Mouse (Mus musculus) midbrain, embryonic 15.5 days (tissue): ENCODE data around the gene Hdac4. TPM values are rescaled to one million over a fixed set of nuclear protein-coding genes. Genes with fewer than 3 reads are reported as not detected.

Experiments
- ATAC-seq: fragments of 200-750 bp; cut with Nextera tagmentation; replicated peaks from 2 replicates; pipeline ENCODE4 v1.8.0; 2017; ENCODE audit warnings: moderate TSS enrichment
- H3K27ac ChIP-seq: fragments of 300-500 bp; sonication (generic); 2 replicates; pipeline ENCODE4 v1.5.1; 2015; ENCODE audit warnings: mild to moderate bottlenecking, inconsistent platforms
- H3K27me3 ChIP-seq: fragments of 300-500 bp; sonication (generic); replicated peaks from 2 replicates; pipeline ENCODE4 v1.6.1; 2015; ENCODE audit warnings: inconsistent platforms
- H3K36me3 ChIP-seq: fragments of 300-500 bp; sonication (generic); replicated peaks from 2 replicates; pipeline ENCODE4 v1.6.1; 2015; ENCODE audit warnings: inconsistent platforms
- H3K4me1 ChIP-seq: fragments of 300-500 bp; sonication (generic); 2 replicates; pipeline ENCODE4 v1.6.1; 2015; ENCODE audit warnings: inconsistent platforms
- H3K4me2 ChIP-seq: fragments of 300-500 bp; sonication (generic); 2 replicates; pipeline ENCODE4 v1.6.1; 2015; ENCODE audit warnings: inconsistent platforms, mild to moderate bottlenecking, moderate library complexity
- H3K4me3 ChIP-seq: fragments of 300-500 bp; sonication (generic); 2 replicates; pipeline ENCODE4 v1.5.1; 2015; ENCODE audit warnings: mild to moderate bottlenecking, inconsistent platforms
- H3K9ac ChIP-seq: fragments of 300-500 bp; sonication (generic); 2 replicates; pipeline ENCODE4 v1.6.1; 2015; ENCODE audit warnings: mild to moderate bottlenecking, inconsistent platforms
- H3K9me3 ChIP-seq: fragments of 300-500 bp; sonication (generic); 2 replicates; pipeline ENCODE4 v1.6.1; 2016; ENCODE audit warnings: inconsistent platforms
- WGBS: fragments of 180-500 bp; shearing (Covaris S2); methylation state at CpG from one replicate; pipeline ENCODE4 v1.1.7; 2015; ENCODE audit warnings: mixed read lengths; 5-methylcytosine and 5-hydroxymethylcytosine counted together
- polyA plus RNA-seq: library from polyadenylated mRNA; unstranded; fragments of >200 nt; fragmentation: Nextera tagmentation; extraction: Ambion mirVana; gene quantifications from 2 replicates; pipeline ENCODE4 v1.2.1, GENCODE M21; 2015

Hdac4 gene
- polyA plus RNA-seq, 1 experiment from 2014 or later = 27.9 TPM

- Histone ChIP-seq H3K27ac (no peak overlapping the region), H3K9me3 (no peaks in the 10 kb centered on the region), H3K27me3 (no peaks in the 10 kb centered on the region), H3K4me1 (peaks cover 3% of the 10 kb centered on the region; the same call in 1 of the 2 replicates), H3K4me3 (no peak overlapping the region), H3K36me3 (no peaks in the 10 kb centered on the region), H3K4me2 (no peak overlapping the region), H3K9ac (no peak overlapping the region)
- no peak for ATAC-seq
- WGBS = 82% methylated on average over 4 of the region's 4 CpGs
Observed at GRCm38 (mm10) chr1:92142793-92143192, 52.7 kb downstream of the Hdac4 start.

- no peaks in the 10 kb centered on the region for H3K36me3 ChIP-seq
- ATAC-seq = no peak
- H3K27me3 ChIP-seq = no peaks in the 10 kb centered on the region
- no peaks in the 10 kb centered on the region for H3K9me3 ChIP-seq
- 97% methylated on average over 4 of the region's 4 CpGs for WGBS
- H3K4me2 ChIP-seq = no peak overlapping the region
- no peak overlapping the region for H3K27ac ChIP-seq
- no peak overlapping the region for H3K4me3 ChIP-seq
- no peak overlapping the region for H3K9ac ChIP-seq
- peaks cover 3% of the 10 kb centered on the region; the same call in 1 of the 2 replicates for H3K4me1 ChIP-seq
Observed at GRCm38 (mm10) chr1:92139001-92139400, 56.5 kb downstream of the Hdac4 start.

- ATAC-seq = no peak
Observed at GRCm38 (mm10) chr1:92137136-92137848, 58.2 kb downstream of the Hdac4 start.

GRCm38 (mm10) chr1:92136362-92136761 is 59.1 kb downstream of the Hdac4 start:
- WGBS = 93% methylated on average over 3 of the region's 3 CpGs
- no peak overlapping the region for H3K4me2 ChIP-seq
- no peak for ATAC-seq
- H3K27me3 ChIP-seq = no peaks in the 10 kb centered on the region
- no peak overlapping the region for H3K4me3 ChIP-seq
- no peaks in the 10 kb centered on the region for H3K9me3 ChIP-seq
- no peaks in the 10 kb centered on the region for H3K4me1 ChIP-seq
- no peak overlapping the region for H3K9ac ChIP-seq
- no peaks in the 10 kb centered on the region for H3K36me3 ChIP-seq
- H3K27ac ChIP-seq = no peak overlapping the region

More at GRCm38 (mm10) chr1:92137136-92137848, 58.2 kb downstream of the Hdac4 start:
- Histone ChIP-seq H3K9ac (no peak overlapping the region), H3K27me3 (no peaks in the 10 kb centered on the region), H3K4me2 (no peak overlapping the region), H3K9me3 (no peaks in the 10 kb centered on the region), H3K4me1 (no peaks in the 10 kb centered on the region), H3K27ac (0 out of 2 replicates have a peak overlapping the region, but pooled peaks have one; percentile 6), H3K4me3 (no peak overlapping the region), H3K36me3 (no peaks in the 10 kb centered on the region)
- WGBS = 78% methylated on average over 2 of the region's 2 CpGs

DNA sequence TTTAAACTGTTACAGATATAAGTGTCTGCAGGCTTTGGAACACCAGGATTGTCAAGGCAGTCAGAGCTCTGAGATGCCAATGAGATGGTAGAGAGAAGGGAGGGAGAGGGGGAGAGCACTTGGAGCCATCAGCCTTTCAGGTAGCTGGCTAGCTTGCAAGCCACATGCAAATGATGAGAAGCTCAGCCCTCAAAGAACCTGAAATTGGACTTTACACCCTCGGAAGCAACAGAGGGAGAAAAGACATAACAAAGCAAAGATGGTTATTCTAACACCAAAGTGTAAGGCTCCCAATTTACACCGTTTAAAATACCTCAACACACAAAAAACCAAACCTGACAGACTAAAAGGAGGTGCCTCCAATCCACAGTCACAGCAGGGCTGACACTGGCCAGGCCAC is 63.3 kb downstream of the Hdac4 start:
- H3K9me3 ChIP-seq = no peaks in the 10 kb centered on the region
- no peak overlapping the region for H3K4me3 ChIP-seq
- H3K4me2 ChIP-seq = no peak overlapping the region
- no peaks in the 10 kb centered on the region for H3K36me3 ChIP-seq
- no peak for ATAC-seq
- no peak overlapping the region for H3K27ac ChIP-seq
- peaks cover 9% of the 10 kb centered on the region; the same call in 1 of the 2 replicates for H3K4me1 ChIP-seq
- 76% methylated on average over 2 of the region's 2 CpGs for WGBS
- H3K27me3 ChIP-seq = no peaks in the 10 kb centered on the region
- no peak overlapping the region for H3K9ac ChIP-seq

- peaks cover 9% of the 10 kb centered on the region; the same call in 1 of the 2 replicates for H3K4me1 ChIP-seq
- H3K9me3 ChIP-seq = no peaks in the 10 kb centered on the region
- H3K36me3 ChIP-seq = no peaks in the 10 kb centered on the region
- no peak overlapping the region for H3K27ac ChIP-seq
- no peaks in the 10 kb centered on the region for H3K27me3 ChIP-seq
- H3K4me3 ChIP-seq = no peak overlapping the region
- ATAC-seq = no peak
- WGBS = 60% methylated on average over 6 of the region's 6 CpGs
- no peak overlapping the region for H3K9ac ChIP-seq
- H3K4me2 ChIP-seq = no peak overlapping the region
Observed at GRCm38 (mm10) chr1:92130470-92131100, 64.9 kb downstream of the Hdac4 start.

DNA sequence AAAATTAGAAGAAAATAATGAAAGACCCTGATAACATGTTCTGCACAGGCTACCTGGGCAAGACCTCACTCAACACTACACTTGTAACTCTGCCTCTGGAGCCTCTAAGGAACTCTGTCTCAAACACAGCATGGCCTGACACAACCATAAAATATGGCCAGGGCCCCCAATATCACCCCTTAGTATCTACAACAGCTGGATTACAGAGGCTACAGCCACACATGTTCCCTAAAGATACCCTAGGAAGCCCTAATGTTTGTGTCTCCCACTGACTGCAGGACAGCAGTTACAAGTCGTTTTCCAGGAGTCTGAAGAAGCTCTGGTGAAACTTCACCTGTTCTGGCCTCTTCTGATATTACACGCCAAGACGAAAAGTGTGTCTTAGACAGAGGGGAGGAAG is 65.7 kb downstream of the Hdac4 start:
- no peak for ATAC-seq
- Histone ChIP-seq H3K4me2 (no peak overlapping the region), H3K4me3 (no peak overlapping the region), H3K9me3 (no peaks in the 10 kb centered on the region), H3K9ac (no peak overlapping the region), H3K36me3 (no peaks in the 10 kb centered on the region), H3K27ac (no peak overlapping the region), H3K27me3 (no peaks in the 10 kb centered on the region), H3K4me1 (peaks cover 9% of the 10 kb centered on the region; the same call in 1 of the 2 replicates)
- WGBS = 85% methylated on average over 3 of the region's 3 CpGs

DNA sequence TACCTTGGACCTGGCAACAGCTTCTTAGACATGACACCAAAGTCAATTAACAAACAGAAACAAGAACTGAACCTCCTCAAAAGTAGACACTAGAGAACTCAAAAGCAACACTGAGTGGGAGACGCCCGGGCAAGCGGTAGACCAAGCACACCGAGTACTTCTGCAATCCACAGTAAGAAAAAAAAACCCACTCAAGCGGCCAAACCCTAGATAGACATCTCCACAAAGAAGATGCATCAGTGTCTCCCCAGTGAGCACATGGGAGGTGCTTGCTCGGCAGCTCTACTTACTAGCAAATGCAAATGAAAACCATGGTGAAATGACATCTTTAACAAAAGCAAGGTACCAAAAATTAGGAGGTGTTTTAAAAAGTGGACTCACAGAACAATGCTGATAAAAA is 67.7 kb downstream of the Hdac4 start:
- Histone ChIP-seq H3K9ac (no peak overlapping the region), H3K9me3 (no peaks in the 10 kb centered on the region), H3K27ac (no peak overlapping the region), H3K4me3 (no peak overlapping the region), H3K4me2 (no peak overlapping the region), H3K4me1 (peaks cover 9% of the 10 kb centered on the region; the same call in 1 of the 2 replicates), H3K27me3 (no peaks in the 10 kb centered on the region), H3K36me3 (no peaks in the 10 kb centered on the region)
- 91% methylated on average over 6 of the region's 6 CpGs for WGBS
- ATAC-seq = no peak

DNA sequence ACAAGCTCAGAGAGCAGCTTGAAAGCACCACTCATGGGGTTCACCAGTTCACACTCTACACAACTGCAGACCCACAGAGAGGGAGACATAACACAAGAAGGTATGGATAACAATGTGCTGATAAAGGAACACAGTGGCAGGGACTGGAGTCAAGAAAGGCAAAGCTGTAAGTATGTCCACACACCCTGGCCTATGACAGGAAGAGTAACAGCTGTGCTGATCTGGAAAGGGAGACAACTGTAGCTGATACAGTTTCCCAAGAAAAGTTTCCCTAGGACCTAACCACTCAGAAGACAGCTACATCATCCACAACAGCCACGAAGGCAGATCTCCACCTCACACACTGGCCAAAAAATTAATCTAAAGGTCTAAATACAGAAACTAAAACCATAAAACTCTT is 68.1 kb downstream of the Hdac4 start:
- peaks cover 9% of the 10 kb centered on the region; the same call in 1 of the 2 replicates for H3K4me1 ChIP-seq
- 100% methylated on average over 1 of the region's 1 CpGs for WGBS
- no peaks in the 10 kb centered on the region for H3K9me3 ChIP-seq
- ATAC-seq = no peak
- H3K27me3 ChIP-seq = no peaks in the 10 kb centered on the region
- H3K36me3 ChIP-seq = no peaks in the 10 kb centered on the region
- H3K27ac ChIP-seq = no peak overlapping the region
- no peak overlapping the region for H3K4me3 ChIP-seq
- no peak overlapping the region for H3K4me2 ChIP-seq
- H3K9ac ChIP-seq = no peak overlapping the region

- no peak overlapping the region for H3K9ac ChIP-seq
- H3K27me3 ChIP-seq = no peaks in the 10 kb centered on the region
- no peak overlapping the region for H3K4me3 ChIP-seq
- no peaks in the 10 kb centered on the region for H3K36me3 ChIP-seq
- 85% methylated on average over 3 of the region's 3 CpGs for WGBS
- no peak overlapping the region for H3K4me2 ChIP-seq
- H3K27ac ChIP-seq = no peak overlapping the region
- H3K9me3 ChIP-seq = no peaks in the 10 kb centered on the region
- H3K4me1 ChIP-seq = no peaks in the 10 kb centered on the region
- no peak for ATAC-seq
Observed at GRCm38 (mm10) chr1:92124497-92125201, 70.8 kb downstream of the Hdac4 start.

GRCm38 (mm10) chr1:92119303-92119702 is 76.2 kb downstream of the Hdac4 start:
- H3K36me3 ChIP-seq = no peaks in the 10 kb centered on the region
- no peak for ATAC-seq
- 72% methylated on average over 5 of the region's 5 CpGs for WGBS

DNA sequence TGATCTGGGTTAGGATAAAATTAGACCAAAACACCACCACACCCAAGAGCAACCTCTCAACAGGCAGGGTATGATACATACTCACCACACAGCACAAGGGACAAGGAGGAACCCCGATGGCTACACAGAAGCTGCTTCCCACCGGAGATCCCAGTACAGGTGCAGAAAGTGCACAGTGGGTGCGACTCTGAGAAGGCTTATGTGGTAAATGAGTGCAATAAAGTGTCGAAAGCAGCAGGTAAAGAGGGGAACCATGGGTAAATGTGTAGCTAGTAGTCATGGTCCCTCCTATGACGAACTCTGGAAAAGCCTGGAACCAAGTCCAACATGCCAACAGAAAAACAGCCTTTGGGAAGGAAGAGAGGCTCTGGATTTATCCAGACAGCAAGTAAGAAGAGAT is 77.9 kb downstream of the Hdac4 start:
- no peak overlapping the region for H3K27ac ChIP-seq
- no peak overlapping the region for H3K4me3 ChIP-seq
- 97% methylated on average over 5 of the region's 5 CpGs for WGBS
- no peak for ATAC-seq
- no peak overlapping the region for H3K9ac ChIP-seq
- no peaks in the 10 kb centered on the region for H3K36me3 ChIP-seq
- H3K27me3 ChIP-seq = no peaks in the 10 kb centered on the region
- H3K9me3 ChIP-seq = no peaks in the 10 kb centered on the region
- H3K4me1 ChIP-seq = no peaks in the 10 kb centered on the region
- H3K4me2 ChIP-seq = no peak overlapping the region

More at GRCm38 (mm10) chr1:92119303-92119702, 76.2 kb downstream of the Hdac4 start:
- H3K27ac ChIP-seq = no peak overlapping the region
- H3K4me3 ChIP-seq = no peak overlapping the region
- no peak overlapping the region for H3K9ac ChIP-seq
- H3K4me1 ChIP-seq = no peaks in the 10 kb centered on the region
- no peaks in the 10 kb centered on the region for H3K9me3 ChIP-seq
- no peaks in the 10 kb centered on the region for H3K27me3 ChIP-seq
- H3K4me2 ChIP-seq = no peak overlapping the region
